ENCODE assay signal across 8 mouse cellular contexts in genomic region chr3:98383024-98383790, GRCm38 (mm10). TPM values are rescaled to one million over a fixed set of nuclear protein-coding genes. Genes with fewer than 3 reads are reported as not detected.
DNase-seq lines count a peak whose midpoint lies in the region; TF ChIP-seq lines count a peak whose summit lies in the region.

No protein-coding gene starts in this region.

- peaks cover 43% of the 10 kb centered on the region for H3K4me1 ChIP-seq in heart, embryonic 10.5 days
- H3K4me1 ChIP-seq in ES-Bruce4 (ENCODE audit: control insufficient read depth, insufficient read depth, low read length) = no peaks in the 10 kb centered on the region
- peaks cover 35% of the 10 kb centered on the region for H3K4me1 ChIP-seq in embryonic facial prominence, embryonic 10.5 days
- H3K4me1 ChIP-seq in olfactory bulb, adult 2 months (ENCODE audit: control insufficient read depth, insufficient read depth, low read length) = peaks cover 7% of the 10 kb centered on the region

- TF ChIP-seq EP300 in ES-Bruce4 (IDR thresholded peaks at IDR 0.05; ENCODE audit: insufficient read depth, low read depth, low read length) = no peak

- no peak for TF ChIP-seq POLR2A in ES-Bruce4 (IDR thresholded peaks at IDR 0.05; ENCODE audit: insufficient read depth, low read length)
- TF ChIP-seq POLR2A in olfactory bulb, adult 2 months (IDR thresholded peaks at IDR 0.05; ENCODE audit: insufficient read depth, low read depth, low read length) = no peak

- peak overlapping the region; percentile 91 for H3K27ac ChIP-seq in heart, embryonic 10.5 days
- H3K27ac ChIP-seq in ES-Bruce4 (ENCODE audit: insufficient read depth, low read length) = no peak overlapping the region
- peak overlapping the region; percentile 92 for H3K27ac ChIP-seq in embryonic facial prominence, embryonic 10.5 days (replicated peaks)
- no peak overlapping the region for H3K27ac ChIP-seq in olfactory bulb, adult 2 months (ENCODE audit: insufficient read depth, low read depth, low read length)

- 0 out of 2 replicates have a peak overlapping the region, but pooled peaks have one; percentile 33 for H3K9ac ChIP-seq in ES-Bruce4 (ENCODE audit: low read depth, poor library complexity, severe bottlenecking)

- no peaks in the 10 kb centered on the region for H3K27me3 ChIP-seq in heart, embryonic 10.5 days (ENCODE audit: insufficient read depth, poor library complexity, severe bottlenecking)
- H3K27me3 ChIP-seq in ES-Bruce4 (ENCODE audit: control insufficient read depth, insufficient read depth, low read length, poor library complexity, severe bottlenecking) = no peaks in the 10 kb centered on the region
- H3K27me3 ChIP-seq in embryonic facial prominence, embryonic 10.5 days (replicated peaks; ENCODE audit: low read depth, poor library complexity, severe bottlenecking) = no peaks in the 10 kb centered on the region

- H3K9me3 ChIP-seq in heart, embryonic 10.5 days = no peaks in the 10 kb centered on the region
- no peaks in the 10 kb centered on the region for H3K9me3 ChIP-seq in ES-Bruce4 (replicated peaks; ENCODE audit: control insufficient read depth, insufficient read depth, low read length, poor library complexity, severe bottlenecking)
- no peaks in the 10 kb centered on the region for H3K9me3 ChIP-seq in embryonic facial prominence, embryonic 10.5 days

- DNase-seq in heart, embryonic 10.5 days (ENCODE audit: low spot score) = no peak
- no peak for DNase-seq in heart, adult 18-20 months
- DNase-seq in embryonic facial prominence, embryonic 10.5 days (ENCODE audit: low spot score) = no peak
- DNase-seq in kidney, postnatal 10 days = peak; percentile 24
- no peak for DNase-seq in thymus, postnatal 14 days
- DNase-seq in testis, postnatal 10 days (ENCODE audit: low spot score) = no peak

- H3K36me3 ChIP-seq in heart, embryonic 10.5 days = no peaks in the 10 kb centered on the region
- no peaks in the 10 kb centered on the region for H3K36me3 ChIP-seq in ES-Bruce4 (ENCODE audit: control insufficient read depth, insufficient read depth, low read length, poor library complexity, severe bottlenecking)
- no peaks in the 10 kb centered on the region for H3K36me3 ChIP-seq in embryonic facial prominence, embryonic 10.5 days (replicated peaks)

- no peak for TF ChIP-seq CTCF in ES-Bruce4 (IDR thresholded peaks at IDR 0.05; ENCODE audit: low read depth, low read length)
- no peak for TF ChIP-seq CTCF in olfactory bulb, adult 2 months (IDR thresholded peaks at IDR 0.05; ENCODE audit: insufficient read depth, low read depth, low read length)

- H3K4me3 ChIP-seq in heart, embryonic 10.5 days = peak overlapping the region; percentile 85
- peak overlapping the region; percentile 89 for H3K4me3 ChIP-seq in ES-Bruce4 (ENCODE audit: low read depth, low read length)
- peak overlapping the region; percentile 76 for H3K4me3 ChIP-seq in embryonic facial prominence, embryonic 10.5 days
- peak overlapping the region; percentile 84 for H3K4me3 ChIP-seq in olfactory bulb, adult 2 months (ENCODE audit: insufficient read depth, low read depth, low read length)

- 10% methylated on average over 21 of the region's 21 CpGs for WGBS in heart, embryonic 10.5 days
- WGBS in embryonic facial prominence, embryonic 10.5 days = 12% methylated on average over 21 of the region's 21 CpGs
- WGBS in olfactory bulb, adult 2 months = 6% methylated on average over 21 of the region's 21 CpGs

RNA-seq across cellular contexts. Expression of gene Zfp697, which starts 0.9 kb away (rescaled TPM):
- polyA plus RNA-seq in heart, embryonic 10.5 days (2016; fragmentation: Nextera tagmentation; extraction: Ambion mirVana) = 7.3 and 10.0 TPM in 2 replicates
- total RNA-seq in heart, adult 18-20 months (2021) = 1 to 10 TPM; 5.9 to 7.3 TPM
- 7.3 and 8.2 TPM in 2 replicates for polyA plus RNA-seq in ES-Bruce4 (2011; ENCODE audit: insufficient read depth, insufficient read length, low read depth, missing spikeins)
- polyA plus RNA-seq in embryonic facial prominence, embryonic 10.5 days (2016; fragmentation: Nextera tagmentation; extraction: Ambion mirVana) = 8.2 and 8.8 TPM in 2 replicates
- not detected in 2 replicates for polyA plus RNA-seq in olfactory bulb, adult 2 months (2012; ENCODE audit: insufficient read depth, insufficient read length, low replicate concordance, missing spikeins)

RNA-seq across cellular contexts. Expression of gene Phgdh, which starts 43.4 kb away (rescaled TPM):
- polyA plus RNA-seq in heart, embryonic 10.5 days (2016; fragmentation: Nextera tagmentation; extraction: Ambion mirVana) = 157 and 310 TPM in 2 replicates
- total RNA-seq in heart, adult 18-20 months (2021) = 1 to 10 TPM; 2.5 to 2.8 TPM
- 118 and 125 TPM in 2 replicates for polyA plus RNA-seq in ES-Bruce4 (2011; ENCODE audit: insufficient read depth, insufficient read length, low read depth, missing spikeins)
- 373 and 379 TPM in 2 replicates for polyA plus RNA-seq in embryonic facial prominence, embryonic 10.5 days (2016; fragmentation: Nextera tagmentation; extraction: Ambion mirVana)
- polyA plus RNA-seq in olfactory bulb, adult 2 months (2012; ENCODE audit: insufficient read depth, insufficient read length, low replicate concordance, missing spikeins) = not detected in 2 replicates

Comparison
In these comparisons a context has a peak if more than half of its experiments do, and no peak if none do; other contexts are left out.
1. H3K27ac ChIP-seq: peak in heart, embryonic 10.5 days (single experiment) and embryonic facial prominence, embryonic 10.5 days (single experiment); none in ES-Bruce4 (single experiment) and olfactory bulb, adult 2 months (single experiment).
2. RNA of gene Phgdh, which starts 43.4 kb away (polyA plus RNA-seq): 373 to 379 TPM in embryonic facial prominence, embryonic 10.5 days, 157 to 310 TPM in heart, embryonic 10.5 days and 118 to 125 TPM in ES-Bruce4; not detected in olfactory bulb, adult 2 months; every median in the first group is over 100 times any median in the second.
3. Peak in every context shown above with its lines, with median percentiles within 50 percentile points of each other: H3K4me3 ChIP-seq.